29 mouse cellular contexts compared by ENCODE assay signal in genomic region chr5:137974724-137975123, GRCm38 (mm10). TPM values are rescaled to one million over a fixed set of nuclear protein-coding genes. Genes with fewer than 3 reads are reported as not detected.
DNase-seq lines count a peak whose midpoint lies in the region; ATAC-seq and TF ChIP-seq lines count a peak whose summit lies in the region.
"Had no signal": no experiment of that assay in that cellular context is flagged by ENCODE, and none has a peak within 500 bp of the region (broad histone marks: within the 10 kb centered on the region; RNA-seq: fewer than 3 reads in every experiment).

No protein-coding gene starts in this region.

- peak overlapping the region; percentile 69 for H3K9ac ChIP-seq in liver, adult 2 months (ENCODE audit: low read depth, low read length)
- no peak overlapping the region for H3K9ac ChIP-seq in liver, embryonic 11.5 days (ENCODE audit: low read depth, low read length)
- no peak overlapping the region for H3K9ac ChIP-seq in liver, embryonic 16.5 days (ENCODE audit: low read depth, low read length)
- H3K9ac ChIP-seq in liver, postnatal 0 days (replicated peaks) = no peak overlapping the region
- no peak overlapping the region for H3K9ac ChIP-seq in liver, embryonic 12.5 days

- H3K4me3 ChIP-seq in liver, adult 2 months (ENCODE audit: insufficient read depth, low read depth, low read length) = no peak overlapping the region
- no peak overlapping the region for H3K4me3 ChIP-seq in liver, embryonic 11.5 days (ENCODE audit: low read depth, low read length)
- no peak overlapping the region for H3K4me3 ChIP-seq in liver, embryonic 16.5 days (ENCODE audit: low read depth, low read length)
- H3K4me3 ChIP-seq in liver, postnatal 0 days (ENCODE audit: low read depth, low read length) = no peak overlapping the region
- H3K4me3 ChIP-seq in liver, embryonic 12.5 days = no peak overlapping the region

- no peaks in the 10 kb centered on the region for H3K79me2 ChIP-seq in liver, adult 2 months (ENCODE audit: control insufficient read depth, insufficient read depth, low read length)

- H3K9me3 ChIP-seq in liver, embryonic 11.5 days (ENCODE audit: control insufficient read depth, low read length) = no peaks in the 10 kb centered on the region
- no peaks in the 10 kb centered on the region for H3K9me3 ChIP-seq in liver, embryonic 16.5 days (replicated peaks; ENCODE audit: control insufficient read depth, low read length)
- no peaks in the 10 kb centered on the region for H3K9me3 ChIP-seq in liver, postnatal 0 days (ENCODE audit: low read length)
- no peaks in the 10 kb centered on the region for H3K9me3 ChIP-seq in liver, embryonic 12.5 days (replicated peaks)
- H3K9me3 ChIP-seq: G1E had no signal

- ATAC-seq in liver, embryonic 11.5 days (replicated peaks; ENCODE audit: low FRiP score) = no peak
- peak; percentile 39; the same call in 1 of the 2 replicates for ATAC-seq in liver, embryonic 16.5 days (ENCODE audit: low read depth)
- ATAC-seq in liver, postnatal 0 days = peak; percentile 73
- no peak for ATAC-seq in liver, embryonic 12.5 days
- ATAC-seq: activated CD4-positive, CD25-positive, alpha-beta regulatory T cell, adult 4 months; CD4-positive, CD25-positive, alpha-beta regulatory T cell, adult 4 months; Patski had no signal

- H3K4me1 ChIP-seq in liver, adult 2 months (ENCODE audit: control insufficient read depth, insufficient read depth, low read length) = peaks cover 30% of the 10 kb centered on the region
- H3K4me1 ChIP-seq in liver, embryonic 11.5 days (replicated peaks; ENCODE audit: control insufficient read depth, insufficient read depth, low read length) = no peaks in the 10 kb centered on the region
- H3K4me1 ChIP-seq in liver, embryonic 16.5 days (ENCODE audit: control insufficient read depth, low read depth, low read length) = no peaks in the 10 kb centered on the region
- 0 out of 2 replicates have a peak, but pooled peaks cover 3% of the 10 kb centered on the region for H3K4me1 ChIP-seq in liver, postnatal 0 days (ENCODE audit: insufficient read depth)
- H3K4me1 ChIP-seq in liver, embryonic 12.5 days = no peaks in the 10 kb centered on the region

- peak; percentile 89 for TF ChIP-seq EP300 in liver, postnatal 0 days (IDR thresholded peaks at IDR 0.05; ENCODE audit: low read depth)

- DNase-seq in liver, adult 2 months (ENCODE audit: extremely low read depth, low read depth, low spot score) = peak; percentile 99
- no peak for DNase-seq in liver, embryonic 11.5 days (ENCODE audit: low spot score)
- DNase-seq in liver = no peak
- peak; percentile 38 for DNase-seq in liver, postnatal 0 days
- DNase-seq in ZHBTc4 (ENCODE audit: low read depth, low spot score) = peak; percentile 16
- no peak for DNase-seq in left cerebral cortex, postnatal 25 days (ENCODE audit: low spot score in 2 of 2)
- DNase-seq: adrenal gland, adult 2 months; adrenal gland, adult 8-10 months; adrenal gland, postnatal 10 days; adrenal gland, postnatal 14 days; adrenal gland, postnatal 25 days; adrenal gland, postnatal 36 days; B cell, adult 2 months; cerebellum, adult 11 months; cerebellum, adult 11-12 months; cerebellum, adult 18-20 months had no signal

- WGBS in liver, adult 2 months = 6% methylated on average over 3 of the region's 3 CpGs
- WGBS in liver, embryonic 11.5 days = 46% methylated on average over 3 of the region's 3 CpGs
- 28% methylated on average over 3 of the region's 3 CpGs for WGBS in liver, embryonic 16.5 days (ENCODE audit: insufficient replicate concordance)
- WGBS in liver, postnatal 0 days (ENCODE audit: insufficient replicate concordance) = 32% methylated on average over 3 of the region's 3 CpGs
- WGBS in liver, embryonic 12.5 days (ENCODE audit: insufficient replicate concordance) = 36% methylated on average over 3 of the region's 3 CpGs

- TF ChIP-seq CTCF in liver, adult 2 months (IDR thresholded peaks at IDR 0.05; ENCODE audit: low read depth, low read length) = no peak
- TF ChIP-seq CTCF in liver, postnatal 0 days (IDR thresholded peaks at IDR 0.05; ENCODE audit: low read depth) = no peak

- H3K4me2 ChIP-seq in liver, embryonic 11.5 days = no peak overlapping the region
- H3K4me2 ChIP-seq in liver, embryonic 16.5 days (ENCODE audit: low read depth, low read length) = no peak overlapping the region
- no peak overlapping the region for H3K4me2 ChIP-seq in liver, postnatal 0 days (ENCODE audit: low read depth, low read length)
- H3K4me2 ChIP-seq in liver, embryonic 12.5 days = no peak overlapping the region

- no peaks in the 10 kb centered on the region for H3K27me3 ChIP-seq in liver, adult 2 months (ENCODE audit: control insufficient read depth, insufficient read depth, low read length)
- no peaks in the 10 kb centered on the region for H3K27me3 ChIP-seq in liver, embryonic 11.5 days (replicated peaks; ENCODE audit: control insufficient read depth, insufficient read depth, low read length)
- no peaks in the 10 kb centered on the region for H3K27me3 ChIP-seq in liver, embryonic 16.5 days (ENCODE audit: control insufficient read depth, insufficient read depth, low read depth, low read length)
- H3K27me3 ChIP-seq in liver, postnatal 0 days (ENCODE audit: insufficient read depth, low read length) = no peaks in the 10 kb centered on the region
- H3K27me3 ChIP-seq in liver, embryonic 12.5 days (replicated peaks) = no peaks in the 10 kb centered on the region

- TF ChIP-seq POLR2A in liver, adult 2 months (IDR thresholded peaks at IDR 0.05; ENCODE audit: extremely low read depth, insufficient read depth, low read length) = no peak

- intact Hi-C loops in left cerebral cortex, postnatal 25 days (cut with DNase I) = no loop called here

- H3K36me3 ChIP-seq in liver, adult 2 months (ENCODE audit: control insufficient read depth, insufficient read depth, low read length) = no peaks in the 10 kb centered on the region
- H3K36me3 ChIP-seq in liver, embryonic 11.5 days (ENCODE audit: control insufficient read depth, insufficient read depth, low read length) = no peaks in the 10 kb centered on the region
- H3K36me3 ChIP-seq in liver, embryonic 16.5 days (ENCODE audit: control insufficient read depth, insufficient read depth) = no peaks in the 10 kb centered on the region
- H3K36me3 ChIP-seq in liver, postnatal 0 days (replicated peaks; ENCODE audit: insufficient read depth, low read length) = no peaks in the 10 kb centered on the region
- H3K36me3 ChIP-seq in liver, embryonic 12.5 days = no peaks in the 10 kb centered on the region
- H3K36me3 ChIP-seq: G1E had no signal

- peak overlapping the region; percentile 99 for H3K27ac ChIP-seq in liver, adult 2 months (replicated peaks; ENCODE audit: insufficient read depth, low read depth, low read length)
- no peak overlapping the region for H3K27ac ChIP-seq in liver, embryonic 11.5 days (ENCODE audit: low read depth, low read length)
- H3K27ac ChIP-seq in liver, embryonic 16.5 days (ENCODE audit: low read length) = 0 out of 2 replicates have a peak overlapping the region, but pooled peaks have one; percentile 3
- H3K27ac ChIP-seq in liver, postnatal 0 days (ENCODE audit: low read depth) = peak overlapping the region; percentile 95
- no peak overlapping the region for H3K27ac ChIP-seq in liver, embryonic 12.5 days

RNA-seq across cellular contexts. Expression of gene Azgp1, which starts 6.6 kb away (rescaled TPM):
- 1,462 and 1,614 TPM in 2 replicates for total RNA-seq in liver, adult 2 months (2014; rRNA removed)
- 1,097 and 1,209 TPM in 2 replicates for polyA plus RNA-seq in liver, adult 2 months (2012; rRNA removed)
- polyA plus RNA-seq in liver, embryonic 11.5 days (2014; fragmentation: Nextera tagmentation; extraction: Ambion mirVana) = not detected in 2 replicates
- polyA plus RNA-seq in liver, embryonic 16.5 days (2015; fragmentation: Nextera tagmentation; extraction: Ambion mirVana) = 39.1 and 54.9 TPM in 2 replicates
- polyA plus RNA-seq in liver, postnatal 0 days (2015; fragmentation: Nextera tagmentation; extraction: Ambion mirVana) = 745 and 764 TPM in 2 replicates
- polyA plus RNA-seq in liver, embryonic 12.5 days (2016; fragmentation: Nextera tagmentation; extraction: Ambion mirVana) = not detected in 2 replicates
- total RNA-seq in left cerebral cortex, postnatal 25 days (2021) = not detected
- total RNA-seq: CH12.LX, ES-E14, G1E, MEL had no signal
- polyA plus RNA-seq: brain, embryonic 14.5 days; C2C12; CD4-positive, CD25-positive, alpha-beta regulatory T cell, adult 4 months; G1E; Patski had no signal

RNA-seq across cellular contexts. Expression of gene Gjc3, which starts 11.8 kb away (rescaled TPM):
- 0.47 and 0.55 TPM in 2 replicates for total RNA-seq in liver, adult 2 months (2014; rRNA removed)
- 0.18 and 0.44 TPM in 2 replicates for polyA plus RNA-seq in liver, adult 2 months (2012; rRNA removed)
- polyA plus RNA-seq in liver, embryonic 11.5 days (2014; fragmentation: Nextera tagmentation; extraction: Ambion mirVana) = 0.14 TPM in 1 of 2 replicates, not detected in the other
- polyA plus RNA-seq in liver, embryonic 16.5 days (2015; fragmentation: Nextera tagmentation; extraction: Ambion mirVana) = not detected in 2 replicates
- 0.22 and 0.26 TPM in 2 replicates for polyA plus RNA-seq in liver, postnatal 0 days (2015; fragmentation: Nextera tagmentation; extraction: Ambion mirVana)
- not detected in 2 replicates for polyA plus RNA-seq in liver, embryonic 12.5 days (2016; fragmentation: Nextera tagmentation; extraction: Ambion mirVana)
- total RNA-seq in left cerebral cortex, postnatal 25 days (2021) = 10 to 100 TPM; 16.3 to 22.4 TPM
- total RNA-seq: CH12.LX, MEL had no signal
- polyA plus RNA-seq: activated CD4-positive, CD25-positive, alpha-beta regulatory T cell, adult 4 months; C2C12; G1E; Patski had no signal

RNA-seq across cellular contexts. Expression of gene Smok3a, which starts 46.3 kb away (rescaled TPM):
- total RNA-seq in liver, adult 2 months (2014; rRNA removed) = not detected in 2 replicates
- not detected in 2 replicates for polyA plus RNA-seq in liver, adult 2 months (2012; rRNA removed)
- not detected in 2 replicates for polyA plus RNA-seq in liver, embryonic 11.5 days (2014; fragmentation: Nextera tagmentation; extraction: Ambion mirVana)
- not detected in 2 replicates for polyA plus RNA-seq in liver, embryonic 16.5 days (2015; fragmentation: Nextera tagmentation; extraction: Ambion mirVana)
- not detected in 2 replicates for polyA plus RNA-seq in liver, postnatal 0 days (2015; fragmentation: Nextera tagmentation; extraction: Ambion mirVana)
- polyA plus RNA-seq in liver, embryonic 12.5 days (2016; fragmentation: Nextera tagmentation; extraction: Ambion mirVana) = not detected in 2 replicates
- not detected for total RNA-seq in left cerebral cortex, postnatal 25 days (2021)
- total RNA-seq: adrenal gland, adult 18-20 months; adrenal gland, adult 2 months; adrenal gland, adult 8-10 months; adrenal gland, postnatal 10 days; adrenal gland, postnatal 14 days; adrenal gland, postnatal 25 days; adrenal gland, postnatal 36 days; adrenal gland, postnatal 4 days; CH12.LX; ES-E14; MEL had no signal
- polyA plus RNA-seq: activated CD4-positive, CD25-positive, alpha-beta regulatory T cell, adult 4 months; adrenal gland, adult 2 months; brain, embryonic 14.5 days; C2C12; CD4-positive, CD25-positive, alpha-beta regulatory T cell, adult 4 months; G1E; Patski had no signal

RNA-seq across cellular contexts. Expression of gene Smok3b, which starts 46.5 kb away (rescaled TPM):
- total RNA-seq in liver, adult 2 months (2014; rRNA removed) = 0.37 TPM in 1 of 2 replicates, not detected in the other
- polyA plus RNA-seq in liver, adult 2 months (2012; rRNA removed) = not detected in 2 replicates
- polyA plus RNA-seq in liver, embryonic 11.5 days (2014; fragmentation: Nextera tagmentation; extraction: Ambion mirVana) = not detected in 2 replicates
- polyA plus RNA-seq in liver, embryonic 16.5 days (2015; fragmentation: Nextera tagmentation; extraction: Ambion mirVana) = not detected in 2 replicates
- polyA plus RNA-seq in liver, postnatal 0 days (2015; fragmentation: Nextera tagmentation; extraction: Ambion mirVana) = not detected in 2 replicates
- not detected in 2 replicates for polyA plus RNA-seq in liver, embryonic 12.5 days (2016; fragmentation: Nextera tagmentation; extraction: Ambion mirVana)
- total RNA-seq in left cerebral cortex, postnatal 25 days (2021) = not detected
- total RNA-seq: adrenal gland, adult 18-20 months; adrenal gland, adult 2 months; adrenal gland, adult 8-10 months; adrenal gland, postnatal 10 days; adrenal gland, postnatal 14 days; adrenal gland, postnatal 25 days; adrenal gland, postnatal 36 days; adrenal gland, postnatal 4 days; CH12.LX; ES-E14; G1E; MEL had no signal
- polyA plus RNA-seq: activated CD4-positive, CD25-positive, alpha-beta regulatory T cell, adult 4 months; adrenal gland, adult 2 months; brain, embryonic 14.5 days; C2C12; CD4-positive, CD25-positive, alpha-beta regulatory T cell, adult 4 months; G1E; Patski had no signal

RNA-seq across cellular contexts. Expression of gene Cyp3a13, which starts 53.3 kb away (rescaled TPM):
- 141 and 173 TPM in 2 replicates for total RNA-seq in liver, adult 2 months (2014; rRNA removed)
- polyA plus RNA-seq in liver, adult 2 months (2012; rRNA removed) = 22.9 and 28.6 TPM in 2 replicates
- polyA plus RNA-seq in liver, embryonic 11.5 days (2014; fragmentation: Nextera tagmentation; extraction: Ambion mirVana) = 0.79 and 0.95 TPM in 2 replicates
- polyA plus RNA-seq in liver, embryonic 16.5 days (2015; fragmentation: Nextera tagmentation; extraction: Ambion mirVana) = 6.2 and 6.8 TPM in 2 replicates
- 81.3 and 89.1 TPM in 2 replicates for polyA plus RNA-seq in liver, postnatal 0 days (2015; fragmentation: Nextera tagmentation; extraction: Ambion mirVana)
- 1.0 and 1.3 TPM in 2 replicates for polyA plus RNA-seq in liver, embryonic 12.5 days (2016; fragmentation: Nextera tagmentation; extraction: Ambion mirVana)
- under 1 TPM; 0.11 to 0.18 TPM for total RNA-seq in left cerebral cortex, postnatal 25 days (2021)
- total RNA-seq: adrenal gland, postnatal 25 days; CH12.LX; MEL had no signal
- polyA plus RNA-seq: activated CD4-positive, CD25-positive, alpha-beta regulatory T cell, adult 4 months; adrenal gland, adult 2 months; brain, embryonic 14.5 days; C2C12; CD4-positive, CD25-positive, alpha-beta regulatory T cell, adult 4 months; G1E had no signal

Comparison
In these comparisons a context has a peak if more than half of its experiments do, and no peak if none do; other contexts are left out.
1. DNase-seq: peak in liver, adult 2 months (single experiment), liver, postnatal 0 days (single experiment) and ZHBTc4 (single experiment); none in liver, embryonic 11.5 days (single experiment), liver (single experiment) and left cerebral cortex, postnatal 25 days (0 of 2).
2. H3K27ac ChIP-seq: peak in liver, adult 2 months (single experiment), liver, embryonic 16.5 days (single experiment) and liver, postnatal 0 days (single experiment); none in liver, embryonic 11.5 days (single experiment) and liver, embryonic 12.5 days (single experiment).
3. ATAC-seq: peak in liver, embryonic 16.5 days (single experiment) and liver, postnatal 0 days (single experiment); none in liver, embryonic 11.5 days (single experiment) and liver, embryonic 12.5 days (single experiment).
4. RNA of gene Azgp1, which starts 6.6 kb away (polyA plus RNA-seq): 1,097 to 1,209 TPM in liver, adult 2 months, 745 to 764 TPM in liver, postnatal 0 days and 39.1 to 54.9 TPM in liver, embryonic 16.5 days; not detected in liver, embryonic 12.5 days and not detected in liver, embryonic 11.5 days; every median in the first group is over 10 times any median in the second.